Mouse (Mus musculus): ENCODE data around the gene Anapc7.
"Not testable (repeated sequence)": the region's sequence is repeated elsewhere in the genome, so short reads cannot be mapped to it uniquely, and the experiment has no call there.

The Anapc7 gene

GRCm38 (mm10) chr5:122450913-122451317, 29.4 kb downstream of the Anapc7 start:
- DNase-seq (ENCODE audit: extremely low spot score, low spot score) = no peak

DNA sequence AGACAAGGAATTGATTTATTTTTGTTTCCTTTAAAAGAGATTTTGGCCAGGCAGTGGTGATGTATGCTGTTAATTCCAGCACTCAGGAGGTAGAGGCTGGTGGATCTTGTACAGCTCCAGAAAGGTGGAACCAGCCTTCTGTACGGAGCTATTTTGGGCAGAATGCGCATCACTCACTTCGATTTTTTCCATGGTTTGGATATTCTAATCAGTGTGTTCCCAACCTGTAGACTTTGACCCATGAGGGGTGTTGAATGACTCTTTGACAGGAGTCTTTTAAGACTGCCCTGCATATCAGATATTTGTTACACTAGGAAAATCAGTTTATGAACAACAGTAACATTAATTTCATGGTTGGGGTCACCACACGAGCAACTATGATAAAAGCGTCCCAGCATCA, 29.8 kb downstream of the Anapc7 start:
- no peak for DNase-seq (ENCODE audit: extremely low spot score, low spot score)

DNA sequence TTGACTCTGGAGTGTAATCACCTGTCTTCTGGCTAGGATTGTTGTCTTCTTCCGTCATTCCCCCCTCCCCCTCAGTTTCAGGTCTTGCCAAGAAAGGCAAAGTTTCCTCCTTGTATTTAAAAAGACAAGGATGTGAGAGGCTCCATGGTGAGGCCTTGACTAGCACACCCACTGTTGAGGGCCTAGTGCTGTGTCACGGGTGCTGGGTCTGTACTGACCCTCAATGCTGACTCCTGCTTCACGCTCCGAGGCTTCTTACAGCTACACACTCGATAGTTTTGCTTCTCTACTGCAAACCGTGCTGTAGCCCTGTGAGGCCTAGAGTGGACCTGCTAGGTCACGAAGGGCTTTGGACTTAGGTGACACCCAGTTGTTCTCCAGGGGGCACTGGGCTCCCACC, 30.7 kb downstream of the Anapc7 start:
- no peak for DNase-seq (ENCODE audit: extremely low spot score, low spot score)

- DNase-seq (ENCODE audit: extremely low spot score, low spot score) = no peak
Observed at GRCm38 (mm10) chr5:122453188-122453587, 31.7 kb downstream of the Anapc7 start.

DNA sequence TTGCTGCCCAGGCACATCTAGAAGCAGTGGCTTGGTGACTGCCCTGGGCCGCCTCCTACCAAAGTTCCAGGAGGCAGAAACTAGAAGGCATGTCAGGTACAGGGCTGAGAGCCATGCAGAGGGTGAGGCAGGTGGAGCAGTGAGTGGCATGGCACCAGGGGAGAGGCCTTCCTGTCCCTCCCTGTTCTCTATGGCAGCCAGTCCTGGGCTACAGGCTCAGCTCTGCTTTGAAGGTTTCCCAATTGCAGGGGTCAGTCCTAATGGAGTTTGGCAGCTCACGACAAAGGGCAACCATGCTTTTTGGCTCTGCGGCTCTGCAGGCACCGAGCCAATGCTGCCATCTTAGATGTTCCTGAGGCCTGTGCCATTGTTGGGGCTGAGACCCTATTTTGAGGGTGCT, 32.9 kb downstream of the Anapc7 start:
- no peak for DNase-seq (ENCODE audit: extremely low spot score, low spot score)

GRCm38 (mm10) chr5:122454883-122455282, 33.4 kb downstream of the Anapc7 start:
- DNase-seq (ENCODE audit: extremely low spot score, low spot score) = no peak

GRCm38 (mm10) chr5:122455584-122455983, 34.1 kb downstream of the Anapc7 start:
- DNase-seq (ENCODE audit: extremely low spot score, low spot score) = no peak

DNA sequence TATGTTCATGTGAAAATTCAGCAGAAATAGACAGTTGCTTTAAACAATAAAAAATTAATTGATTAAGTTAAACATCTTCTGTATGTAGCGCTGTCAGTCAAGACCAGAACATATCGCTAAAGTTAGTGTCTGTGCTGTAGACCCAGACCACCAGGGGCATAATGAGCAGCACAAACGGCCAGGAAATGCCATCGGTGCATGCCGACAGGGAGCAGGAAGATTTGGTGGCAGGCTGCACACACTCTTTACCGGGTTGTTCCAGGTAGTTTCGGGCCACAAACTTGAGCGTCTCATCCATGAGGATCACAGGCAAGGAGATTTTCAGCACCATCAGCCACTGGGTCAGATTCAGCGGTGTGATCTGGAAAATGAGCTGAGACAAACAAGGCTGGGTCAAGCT, 35.6 kb downstream of the Anapc7 start:
- not testable (repeated sequence) for DNase-seq (ENCODE audit: extremely low spot score, low spot score)

DNA sequence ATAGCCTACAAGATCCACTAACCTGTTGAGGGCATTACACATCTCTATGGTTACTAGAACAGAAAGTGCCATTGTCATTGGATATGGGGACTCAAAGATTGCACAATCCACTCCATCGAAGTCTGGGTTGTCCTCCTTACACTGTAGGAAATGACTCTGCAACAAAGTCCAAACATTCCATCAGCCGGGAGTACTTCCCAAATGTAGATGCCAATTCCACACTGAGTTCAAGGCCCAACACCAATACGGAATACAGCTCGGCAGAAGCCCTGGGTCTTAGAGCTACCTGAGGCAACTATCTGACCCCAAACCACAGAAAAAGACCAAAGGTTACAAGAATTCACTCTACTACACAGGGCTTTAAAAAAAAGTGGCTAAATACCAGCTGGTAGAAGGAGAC, 36.6 kb downstream of the Anapc7 start:
- no peak for DNase-seq (ENCODE audit: extremely low spot score, low spot score)

DNA sequence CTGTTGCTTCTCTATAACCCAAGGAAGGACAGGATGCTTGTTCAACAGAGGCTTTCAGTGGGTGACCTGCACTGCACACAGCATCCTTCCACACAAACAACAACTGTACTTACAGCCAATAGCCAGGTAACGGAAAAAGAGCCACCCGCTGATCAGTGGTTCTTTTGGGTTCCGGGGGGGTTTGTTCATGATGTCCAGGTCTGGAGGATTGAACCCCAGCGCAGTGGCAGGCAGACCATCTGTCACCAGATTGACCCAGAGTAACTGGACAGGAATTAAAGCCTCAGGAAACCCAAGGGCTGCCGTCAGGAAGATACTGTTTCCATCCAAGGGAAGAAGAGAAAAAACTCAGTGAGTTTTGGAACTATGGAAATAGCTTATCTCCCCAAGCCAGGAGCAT, 37.8 kb downstream of the Anapc7 start:
- DNase-seq (ENCODE audit: extremely low spot score, low spot score) = no peak

GRCm38 (mm10) chr5:122460656-122461055, 39.2 kb downstream of the Anapc7 start:
- DNase-seq (ENCODE audit: extremely low spot score, low spot score) = no peak

GRCm38 (mm10) chr5:122461431-122461830, 39.9 kb downstream of the Anapc7 start:
- no peak for DNase-seq (ENCODE audit: extremely low spot score, low spot score)

DNA sequence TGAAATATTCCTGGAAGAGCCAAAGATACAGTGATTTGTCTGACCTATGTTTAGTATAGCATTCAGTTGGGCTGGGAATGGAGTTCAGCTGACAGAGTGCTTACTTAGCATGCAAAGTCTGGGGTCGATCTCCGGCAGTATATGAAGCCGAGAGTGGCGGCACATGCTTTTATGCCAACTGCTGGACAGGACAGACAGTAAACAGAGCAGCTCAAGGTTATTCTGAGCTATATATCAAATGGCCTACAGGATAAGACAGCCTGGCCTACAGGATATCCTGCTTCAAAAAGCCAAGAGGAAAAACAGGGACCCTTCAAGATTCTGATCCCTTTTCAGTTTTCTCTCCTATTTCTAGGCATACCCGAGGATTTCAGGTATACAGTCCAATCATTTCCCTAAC, 50.2 kb downstream of the Anapc7 start:
- no peak for DNase-seq (ENCODE audit: extremely low spot score, low spot score)

DNA sequence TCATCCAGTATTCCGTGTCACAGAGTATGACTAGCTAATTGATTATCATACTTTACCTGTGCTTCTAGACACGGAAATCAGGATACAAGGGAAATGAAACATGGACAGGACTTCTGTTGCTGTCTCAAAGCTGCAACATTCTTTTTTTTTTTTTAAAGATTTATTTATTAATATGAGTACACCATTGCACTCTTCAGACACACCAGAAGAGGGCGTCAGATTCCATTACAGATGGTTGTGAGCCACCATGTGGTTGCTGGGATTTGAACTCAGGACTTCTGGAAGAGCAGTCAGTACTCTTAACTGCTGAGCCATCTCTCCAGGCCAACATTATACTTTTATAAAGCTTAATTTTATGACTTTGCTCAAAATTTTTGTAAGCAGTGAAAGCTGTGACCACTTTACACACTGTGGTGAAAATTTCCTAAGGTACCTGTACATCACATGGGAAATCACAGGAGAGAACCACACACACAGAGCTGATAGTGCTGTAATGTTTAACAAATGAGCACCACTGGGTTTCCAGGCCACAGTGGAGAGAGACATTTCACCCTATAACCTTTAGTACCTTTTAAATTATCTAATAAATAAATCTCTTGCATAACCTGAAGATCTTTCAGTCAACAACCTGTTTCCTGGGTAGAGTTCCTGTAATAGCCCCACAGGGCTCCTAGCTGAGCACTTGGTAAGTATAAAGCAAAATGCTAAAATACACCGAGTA, 53.3 kb downstream of the Anapc7 start:
- DNase-seq (ENCODE audit: extremely low spot score, low spot score) = no peak

- DNase-seq (ENCODE audit: extremely low spot score, low spot score) = no peak
Observed at GRCm38 (mm10) chr5:122476078-122476477, 54.6 kb downstream of the Anapc7 start.

- DNase-seq (ENCODE audit: extremely low spot score, low spot score) = no peak
Observed at GRCm38 (mm10) chr5:122477492-122477891, 56.0 kb downstream of the Anapc7 start.

- DNase-seq (ENCODE audit: extremely low spot score, low spot score) = no peak
Observed at GRCm38 (mm10) chr5:122479131-122479530, 57.6 kb downstream of the Anapc7 start.

DNA sequence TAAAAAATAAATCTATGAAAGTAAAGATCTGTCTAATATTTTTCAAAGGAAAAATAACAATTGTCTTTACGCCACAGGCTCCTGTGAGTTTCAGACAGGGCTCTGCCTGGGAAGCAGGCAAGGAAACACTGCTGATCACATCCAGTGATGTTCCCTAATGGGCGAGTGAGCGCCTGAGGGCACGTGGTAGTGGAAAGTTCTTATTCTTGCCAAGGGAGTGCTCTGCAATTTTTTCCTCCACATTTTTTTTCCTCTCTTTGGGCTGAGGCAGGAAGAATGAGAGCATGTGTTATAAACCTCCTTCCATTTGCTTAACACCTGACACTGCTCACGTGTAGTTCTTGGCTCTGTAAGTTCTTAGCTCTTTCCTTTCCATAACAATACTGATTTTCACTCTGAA, 60.4 kb downstream of the Anapc7 start:
- DNase-seq (ENCODE audit: extremely low spot score, low spot score) = no peak

DNA sequence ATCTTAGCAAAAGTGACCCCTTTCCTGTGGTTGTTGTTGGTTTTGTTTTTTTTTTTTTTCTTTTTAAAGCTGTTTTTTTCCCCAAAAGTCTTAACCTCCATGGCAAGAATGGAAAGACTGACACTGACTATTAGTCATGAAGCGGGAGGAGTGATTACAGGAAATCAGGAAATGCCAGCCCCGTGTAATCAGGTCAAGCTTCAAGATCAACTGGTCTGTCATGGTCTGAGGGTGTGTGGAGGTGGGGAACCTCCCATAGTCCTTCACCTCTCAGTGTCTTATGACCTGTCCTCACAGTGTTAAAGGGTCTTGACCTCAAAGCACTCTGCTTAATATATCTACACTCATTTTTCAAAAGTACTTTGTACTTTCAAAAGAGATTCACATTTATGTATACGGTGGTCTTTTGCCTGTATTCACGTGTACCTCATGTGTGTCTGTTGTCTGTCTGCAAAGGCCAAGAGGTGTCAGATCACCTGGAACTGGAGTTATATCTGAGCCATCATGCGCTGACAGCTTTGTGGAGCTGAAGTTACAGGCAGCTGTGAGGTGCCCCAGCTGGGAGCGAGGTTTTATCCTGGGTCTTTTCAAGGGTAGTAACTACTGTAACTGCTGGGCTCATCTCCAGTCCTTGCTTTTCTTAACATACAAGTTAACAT, 61.4 kb downstream of the Anapc7 start:
- no peak for DNase-seq (ENCODE audit: extremely low spot score, low spot score)

- not testable (repeated sequence) for DNase-seq (ENCODE audit: extremely low spot score, low spot score)
Observed at GRCm38 (mm10) chr5:122486243-122486642, 64.8 kb downstream of the Anapc7 start.

DNA sequence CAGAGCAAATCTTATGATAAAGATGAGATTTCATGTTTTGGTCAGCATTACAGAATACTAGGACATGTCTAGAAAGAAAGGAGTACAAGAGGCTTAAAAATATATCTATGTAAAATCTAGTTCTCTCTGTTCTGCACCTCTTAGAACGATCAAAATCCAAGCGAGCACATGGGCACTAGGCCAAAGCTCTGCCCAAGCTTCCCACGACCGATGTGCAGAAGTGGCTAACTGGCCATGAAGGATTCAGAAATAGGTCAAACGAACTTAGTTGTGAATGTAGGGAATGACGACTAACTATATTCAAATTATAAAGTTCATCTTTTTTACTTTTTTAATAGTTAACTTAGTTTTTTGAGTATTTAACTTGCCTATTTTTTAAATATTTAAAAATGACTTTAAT, 66.3 kb downstream of the Anapc7 start:
- no peak for DNase-seq (ENCODE audit: extremely low spot score, low spot score)

- DNase-seq (ENCODE audit: extremely low spot score, low spot score) = no peak
Observed at GRCm38 (mm10) chr5:122490148-122490547, 68.7 kb downstream of the Anapc7 start.

DNA sequence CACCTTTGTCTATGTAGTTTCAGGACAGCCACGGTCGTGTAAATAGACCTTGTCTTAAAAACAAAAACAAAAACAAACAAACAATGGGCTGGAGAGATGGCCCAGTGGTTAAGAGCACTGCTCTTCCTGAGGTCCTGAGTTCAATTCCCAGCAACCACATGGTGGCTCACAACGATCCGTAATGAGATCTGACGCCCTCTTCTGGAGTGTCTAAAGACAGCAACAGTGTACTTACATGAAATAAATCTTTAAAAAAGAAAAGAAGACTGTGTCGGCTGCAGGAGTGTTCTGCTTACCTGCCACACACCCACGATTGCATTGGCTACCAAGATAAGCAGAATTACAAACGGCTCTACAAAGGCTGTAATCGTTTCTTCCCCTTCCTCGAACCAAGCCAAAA, 69.9 kb downstream of the Anapc7 start:
- no peak for DNase-seq (ENCODE audit: extremely low spot score, low spot score)

Data from neural tube, embryonic 10.5 days (tissue).